Mouse (Mus musculus): ENCODE data around the gene Fgfr2. TPM values are rescaled to one million over a fixed set of nuclear protein-coding genes. Genes with fewer than 3 reads are reported as not detected.

Gene Fgfr2
- total and polyA plus RNA-seq, 2 experiments from 2014 or later, result 12.1 to 32.6 TPM

- H3K4me1 ChIP-seq (ENCODE audit: insufficient read depth, low read length), result no peaks in the 10 kb centered on the region
- no peaks in the 10 kb centered on the region for H3K27me3 ChIP-seq (ENCODE audit: insufficient read depth, low read length)
- H3K4me3 ChIP-seq (ENCODE audit: low read depth, low read length), result no peak overlapping the region
- ATAC-seq (ENCODE audit: low FRiP score) (0 out of 2 replicates have a peak, but pooled peaks have one; percentile 44), DNase-seq (ENCODE audit: low spot score) (peak; percentile 77)
- H3K9me3 ChIP-seq (ENCODE audit: low read length), result no peaks in the 10 kb centered on the region
- WGBS, result 53% methylated on average over 5 of the region's 5 CpGs
- H3K36me3 ChIP-seq (ENCODE audit: insufficient read depth, low read length), result no peaks in the 10 kb centered on the region
- H3K27ac ChIP-seq (ENCODE audit: low read depth, low read length), result no peak overlapping the region
- no peak for TF ChIP-seq CTCF (IDR thresholded peaks at IDR 0.05)
- H3K4me2 ChIP-seq (ENCODE audit: low read depth, low read length, poor library complexity, severe bottlenecking), result no peak overlapping the region
- no peak overlapping the region for H3K9ac ChIP-seq (replicated peaks; ENCODE audit: low read length, poor library complexity, severe bottlenecking)
Observed at GRCm38 (mm10) chr7:130977794-130978521, 2145.2 kb downstream of the Fgfr2 start.

- Histone ChIP-seq H3K9me3 (ENCODE audit: low read length) (no peaks in the 10 kb centered on the region), H3K27ac (ENCODE audit: low read depth, low read length) (no peak overlapping the region), H3K4me2 (ENCODE audit: low read depth, low read length, poor library complexity, severe bottlenecking) (no peak overlapping the region), H3K36me3 (ENCODE audit: insufficient read depth, low read length) (no peaks in the 10 kb centered on the region), H3K4me1 (ENCODE audit: insufficient read depth, low read length) (no peaks in the 10 kb centered on the region), H3K4me3 (ENCODE audit: low read depth, low read length) (no peak overlapping the region), H3K9ac (replicated peaks; ENCODE audit: low read length, poor library complexity, severe bottlenecking) (no peak overlapping the region), H3K27me3 (ENCODE audit: insufficient read depth, low read length) (no peaks in the 10 kb centered on the region)
- no peak for TF ChIP-seq CTCF (IDR thresholded peaks at IDR 0.05)
- DNase-seq (ENCODE audit: low spot score) (peak; percentile 37), ATAC-seq (ENCODE audit: low FRiP score) (no peak)
- 52% methylated on average over 13 of the region's 13 CpGs for WGBS
Observed at GRCm38 (mm10) chr7:130976305-130976935, 2146.7 kb downstream of the Fgfr2 start.

- Histone ChIP-seq H3K9me3 (ENCODE audit: low read length) (no peaks in the 10 kb centered on the region), H3K4me3 (ENCODE audit: low read depth, low read length) (no peak overlapping the region), H3K9ac (replicated peaks; ENCODE audit: low read length, poor library complexity, severe bottlenecking) (no peak overlapping the region), H3K4me1 (ENCODE audit: insufficient read depth, low read length) (no peaks in the 10 kb centered on the region), H3K4me2 (ENCODE audit: low read depth, low read length, poor library complexity, severe bottlenecking) (no peak overlapping the region), H3K27me3 (ENCODE audit: insufficient read depth, low read length) (no peaks in the 10 kb centered on the region), H3K27ac (ENCODE audit: low read depth, low read length) (no peak overlapping the region), H3K36me3 (ENCODE audit: insufficient read depth, low read length) (no peaks in the 10 kb centered on the region)
- DNase-seq (ENCODE audit: low spot score) (no peak), ATAC-seq (ENCODE audit: low FRiP score) (no peak)
- no peak for TF ChIP-seq CTCF (IDR thresholded peaks at IDR 0.05)
- 90% methylated on average over 9 of the region's 9 CpGs for WGBS
Observed at GRCm38 (mm10) chr7:130972767-130973166, 2150.4 kb downstream of the Fgfr2 start.

GRCm38 (mm10) chr7:130969507-130969906 lies 2153.6 kb downstream of the Fgfr2 start:
- Histone ChIP-seq H3K9ac (replicated peaks; ENCODE audit: low read length, poor library complexity, severe bottlenecking) (no peak overlapping the region), H3K27me3 (ENCODE audit: insufficient read depth, low read length) (no peaks in the 10 kb centered on the region), H3K9me3 (ENCODE audit: low read length) (no peaks in the 10 kb centered on the region), H3K4me3 (ENCODE audit: low read depth, low read length) (no peak overlapping the region), H3K27ac (ENCODE audit: low read depth, low read length) (no peak overlapping the region), H3K4me2 (ENCODE audit: low read depth, low read length, poor library complexity, severe bottlenecking) (no peak overlapping the region), H3K36me3 (ENCODE audit: insufficient read depth, low read length) (no peaks in the 10 kb centered on the region), H3K4me1 (ENCODE audit: insufficient read depth, low read length) (no peaks in the 10 kb centered on the region)
- no peak for TF ChIP-seq CTCF (IDR thresholded peaks at IDR 0.05)
- no peak for ATAC-seq (ENCODE audit: low FRiP score)
- WGBS, result 66% methylated on average over 3 of the region's 3 CpGs
- DNase-seq (ENCODE audit: low spot score), result no peak

GRCm38 (mm10) chr7:130969076-130969475 lies 2154.1 kb downstream of the Fgfr2 start:
- WGBS, result 74% methylated on average over 5 of the region's 5 CpGs
- no peak for ATAC-seq (ENCODE audit: low FRiP score)
- Histone ChIP-seq H3K9me3 (ENCODE audit: low read length) (no peaks in the 10 kb centered on the region), H3K4me2 (ENCODE audit: low read depth, low read length, poor library complexity, severe bottlenecking) (no peak overlapping the region), H3K27ac (ENCODE audit: low read depth, low read length) (no peak overlapping the region), H3K4me1 (ENCODE audit: insufficient read depth, low read length) (no peaks in the 10 kb centered on the region), H3K36me3 (ENCODE audit: insufficient read depth, low read length) (no peaks in the 10 kb centered on the region), H3K9ac (replicated peaks; ENCODE audit: low read length, poor library complexity, severe bottlenecking) (no peak overlapping the region), H3K27me3 (ENCODE audit: insufficient read depth, low read length) (no peaks in the 10 kb centered on the region), H3K4me3 (ENCODE audit: low read depth, low read length) (no peak overlapping the region)
- no peak for TF ChIP-seq CTCF (IDR thresholded peaks at IDR 0.05)
- no peak for DNase-seq (ENCODE audit: low spot score)

GRCm38 (mm10) chr7:130968537-130968936 lies 2154.6 kb downstream of the Fgfr2 start:
- ATAC-seq (ENCODE audit: low FRiP score), result no peak
- H3K27me3 ChIP-seq (ENCODE audit: insufficient read depth, low read length), result no peaks in the 10 kb centered on the region
- H3K4me2 ChIP-seq (ENCODE audit: low read depth, low read length, poor library complexity, severe bottlenecking), result no peak overlapping the region
- no peak overlapping the region for H3K27ac ChIP-seq (ENCODE audit: low read depth, low read length)
- no peak overlapping the region for H3K4me3 ChIP-seq (ENCODE audit: low read depth, low read length)
- no peaks in the 10 kb centered on the region for H3K4me1 ChIP-seq (ENCODE audit: insufficient read depth, low read length)
- no peaks in the 10 kb centered on the region for H3K36me3 ChIP-seq (ENCODE audit: insufficient read depth, low read length)
- H3K9me3 ChIP-seq (ENCODE audit: low read length), result no peaks in the 10 kb centered on the region
- DNase-seq (ENCODE audit: low spot score), result no peak
- WGBS, result 80% methylated on average over 7 of the region's 7 CpGs
- H3K9ac ChIP-seq (replicated peaks; ENCODE audit: low read length, poor library complexity, severe bottlenecking), result no peak overlapping the region
- peak; percentile 18; the same call in 1 of the 2 replicates for TF ChIP-seq CTCF (IDR thresholded peaks at IDR 0.05)

Data from midbrain, postnatal 0 days (tissue).